Mouse (Mus musculus) kidney, adult 2 months (tissue): ENCODE measurements around the gene Gm45261.

Experiments used
- CTCF ChIP-seq: fragments of 200-500 bp; conservative IDR thresholded peaks from 2 replicates; pipeline ENCODE4 v1.5.1; 2011; ENCODE audit warnings: low read depth, mild to moderate bottlenecking, control low read depth, low read length, moderate library complexity, mixed read lengths; ENCODE audit not compliant: insufficient read depth, insufficient read length
- POLR2A ChIP-seq: fragments of 200-500 bp; IDR thresholded peaks from one replicate; pipeline ENCODE4 v1.6.1; 2011; ENCODE audit warnings: low read depth, low read length, control low read depth

DNA sequence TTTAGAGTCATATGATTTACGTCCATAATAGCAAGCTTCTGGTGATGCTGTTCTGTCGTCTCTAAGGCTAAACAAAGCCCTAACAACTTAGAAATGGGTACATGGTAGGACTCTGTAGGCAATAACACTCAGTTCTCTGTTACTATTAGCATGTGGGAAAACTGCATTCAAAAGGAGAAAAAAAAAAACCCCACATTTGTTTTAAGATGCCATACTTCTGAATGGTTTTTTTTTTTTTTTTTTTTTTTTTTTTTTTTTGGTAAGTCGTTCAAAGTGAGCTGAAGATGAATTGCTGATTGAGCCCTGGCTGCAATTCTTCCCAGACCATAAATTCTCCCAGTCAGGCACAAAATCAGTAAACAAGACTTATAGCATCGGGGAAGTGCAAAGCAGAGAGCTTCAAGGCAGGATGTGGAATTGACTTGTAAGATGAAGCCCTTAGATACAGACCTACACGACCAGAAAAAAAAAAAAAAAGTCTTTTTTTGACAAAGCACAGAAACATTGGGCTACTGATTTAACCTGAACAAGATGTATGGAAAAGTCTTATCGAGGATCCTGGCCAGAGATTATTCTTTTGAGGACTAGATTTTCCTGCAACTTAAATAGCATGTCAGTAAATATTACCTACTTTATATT lies 51.7 kb downstream of the Gm45261 start:
- TF ChIP-seq POLR2A (no peak), CTCF (no peak)
